Mouse (Mus musculus) 416B (cell line): ENCODE measurements around the gene Pth2.

Experiments
- DNase-seq: peaks from one replicate; pipeline ENCODE4 v3.0.0; 2011; ENCODE audit warnings: low read depth

Gene Pth2

DNA sequence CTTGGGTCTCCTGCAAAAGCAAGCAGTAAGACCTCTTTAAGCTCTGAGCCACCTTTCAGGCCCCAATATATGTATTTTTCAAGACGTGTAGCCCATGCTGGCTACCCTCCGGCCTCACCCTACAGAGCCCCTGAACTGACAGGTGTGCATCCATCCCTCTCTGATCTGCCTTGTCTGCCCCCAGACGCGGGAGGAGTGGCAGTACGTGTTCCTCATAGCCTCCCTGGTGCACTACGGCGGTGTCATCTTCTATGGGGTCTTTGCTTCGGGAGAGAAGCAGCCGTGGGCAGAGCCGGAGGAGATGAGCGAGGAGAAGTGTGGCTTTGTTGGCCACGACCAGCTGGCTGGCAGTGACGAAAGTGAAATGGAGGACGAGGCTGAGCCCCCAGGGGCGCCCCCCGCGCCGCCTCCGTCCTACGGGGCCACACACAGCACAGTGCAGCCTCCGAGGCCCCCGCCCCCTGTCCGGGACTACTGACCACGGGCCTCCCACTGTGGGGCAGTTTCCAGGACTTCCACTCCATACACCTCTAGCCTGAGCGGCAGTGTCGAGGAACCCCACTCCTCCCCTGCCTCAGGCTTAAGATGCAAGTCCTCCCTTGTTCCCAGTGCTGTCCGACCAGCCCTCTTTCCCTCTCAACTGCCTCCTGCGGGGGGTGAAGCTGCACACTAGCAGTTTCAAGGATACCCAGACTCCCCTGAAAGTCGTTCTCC, 6.1 kb upstream of the Pth2 start:
- peak; percentile 17 for DNase-seq

- DNase-seq = peak; percentile 14
These were observed 5.4 kb upstream of the Pth2 start for GRCm38 (mm10) chr7:45175398-45175797.

- no peak for DNase-seq
These were observed 4.9 kb upstream of the Pth2 start for GRCm38 (mm10) chr7:45175929-45176328.

- DNase-seq = no peak
These were observed 4.4 kb upstream of the Pth2 start for GRCm38 (mm10) chr7:45176356-45176755.

- no peak for DNase-seq
These were observed 2.2 kb upstream of the Pth2 start for GRCm38 (mm10) chr7:45178550-45178949.

DNA sequence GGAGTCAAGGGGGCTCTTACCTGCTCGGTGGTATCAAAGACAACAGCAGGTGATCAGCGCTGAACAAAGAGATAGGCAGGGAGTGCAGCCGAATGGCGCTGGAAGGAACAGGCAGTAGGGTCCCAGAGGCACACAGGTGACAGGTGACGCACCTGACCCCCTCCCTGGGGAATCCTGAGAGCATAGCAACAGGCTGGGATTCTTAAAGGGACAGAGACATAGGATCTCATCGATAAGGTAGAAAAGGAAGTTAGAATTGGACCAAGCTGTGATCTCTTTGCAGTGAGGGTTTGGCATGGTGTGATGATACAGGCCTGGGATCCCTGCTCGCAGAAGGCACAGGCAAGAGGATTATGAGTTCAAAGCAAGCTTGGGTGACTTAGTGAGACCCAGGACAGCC, 1.3 kb upstream of the Pth2 start, which contains the start of gene Gfy:
Gfy (minus strand) TSS at position 101 of the 400 bp plus-strand sequence.
- no peak for DNase-seq

DNA sequence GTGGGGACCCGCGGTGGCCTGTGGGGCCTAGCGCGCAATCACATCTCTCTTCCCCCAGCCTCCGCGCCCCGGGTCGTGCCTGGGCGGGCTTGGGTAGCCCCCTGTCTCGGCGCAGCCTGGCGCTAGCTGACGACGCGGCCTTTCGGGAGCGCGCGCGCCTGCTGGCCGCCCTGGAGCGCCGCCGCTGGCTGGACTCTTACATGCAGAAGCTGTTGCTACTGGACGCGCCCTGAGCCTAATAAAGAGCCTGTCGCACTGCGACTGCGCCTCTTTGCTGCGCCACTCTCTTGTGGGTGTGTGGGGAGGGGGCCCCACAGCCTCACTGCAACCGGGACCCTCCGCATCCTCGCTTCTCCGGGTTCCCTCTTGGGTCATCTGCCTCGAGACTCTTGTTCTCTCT, 745 bp downstream of the Pth2 start:
- DNase-seq = no peak

- DNase-seq = peak; percentile 85
These were observed 1.4 kb downstream of the Pth2 start for GRCm38 (mm10) chr7:45182199-45182601.

- DNase-seq = no peak
These were observed 1.8 kb downstream of the Pth2 start for GRCm38 (mm10) chr7:45182606-45183005.

DNA sequence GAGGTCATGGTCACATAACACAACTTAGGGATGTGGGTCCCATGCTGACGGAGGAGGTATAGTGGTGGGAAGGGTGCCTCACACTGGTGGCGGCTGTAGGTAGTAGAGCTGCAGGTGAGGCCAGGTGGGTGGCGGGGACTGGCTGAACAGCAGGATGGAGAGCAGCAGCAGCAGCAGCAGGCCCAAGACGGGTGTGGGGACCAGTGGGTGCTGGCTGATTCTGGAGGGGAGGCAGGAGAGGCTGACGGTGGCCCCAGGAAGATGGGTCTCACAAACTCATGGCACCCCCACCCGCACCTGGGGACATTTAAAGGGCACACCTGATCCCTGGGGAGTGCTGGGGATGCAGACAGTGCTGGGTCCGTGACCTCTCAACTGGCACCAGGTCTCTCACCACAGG, 2.9 kb downstream of the Pth2 start:
- DNase-seq = no peak

DNA sequence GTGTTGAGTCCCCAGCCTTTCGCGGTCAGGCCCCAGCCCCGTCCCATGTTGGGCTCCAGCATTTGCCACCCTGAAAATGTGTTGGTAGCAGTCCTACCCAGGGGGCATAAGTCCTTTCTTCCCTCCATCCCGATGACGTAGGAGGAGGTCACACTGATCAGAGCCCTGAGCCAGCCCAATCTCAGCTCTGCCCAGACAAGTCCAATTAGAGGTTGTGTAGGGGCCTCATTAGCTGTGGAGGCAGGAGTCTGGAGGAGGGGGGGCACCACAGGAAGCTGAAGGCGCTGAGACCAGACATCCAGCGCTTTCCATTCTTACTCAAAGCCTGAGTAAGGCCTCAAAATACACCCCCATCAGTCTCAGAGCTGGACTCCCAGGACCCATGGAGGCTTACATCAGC, 5.1 kb downstream of the Pth2 start:
- DNase-seq = no peak

DNA sequence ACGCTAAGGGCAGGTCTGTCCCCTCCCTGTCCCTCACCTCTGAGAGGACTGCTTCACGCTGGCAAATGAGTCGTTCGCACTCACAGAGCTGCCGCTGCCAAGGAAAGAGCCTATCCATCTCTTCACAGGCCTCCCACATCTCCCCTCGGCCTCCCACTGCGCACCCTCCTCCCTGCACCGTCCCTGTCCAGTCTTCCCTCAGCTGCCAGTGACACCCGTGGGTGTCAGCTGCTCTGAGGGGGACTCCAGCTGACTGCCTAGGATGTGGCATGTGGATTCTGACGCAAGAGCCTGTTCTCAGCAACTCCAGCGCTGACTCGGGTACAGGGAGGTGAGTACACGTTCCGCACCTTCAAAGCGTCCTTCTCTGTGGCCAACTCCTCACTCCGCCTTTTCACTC, 8.8 kb downstream of the Pth2 start:
- DNase-seq = no peak

- DNase-seq = no peak
These were observed 9.4 kb downstream of the Pth2 start for GRCm38 (mm10) chr7:45190186-45190585.

DNA sequence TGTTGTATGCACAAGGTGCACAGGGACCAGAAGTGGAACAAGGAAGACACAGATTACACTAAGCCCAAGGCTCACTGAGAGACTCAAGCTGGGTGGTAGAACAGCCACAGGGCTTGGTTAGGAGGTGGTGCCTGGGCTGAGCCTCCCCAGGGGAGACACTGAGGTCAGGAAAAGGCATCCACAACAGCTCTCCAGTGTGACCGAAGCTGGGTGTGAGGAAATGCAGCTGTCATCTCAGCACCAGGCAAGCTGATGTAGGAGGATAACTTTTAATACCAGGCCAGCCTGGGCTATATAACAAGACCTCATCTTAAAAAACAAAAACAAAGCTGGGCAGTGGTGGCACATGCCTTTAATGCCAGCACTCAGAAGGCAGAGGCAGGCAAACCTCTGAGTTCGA, 10.4 kb downstream of the Pth2 start:
- DNase-seq = no peak

- peak; percentile 11 for DNase-seq
These were observed 11.1 kb downstream of the Pth2 start for GRCm38 (mm10) chr7:45191803-45192363.

DNA sequence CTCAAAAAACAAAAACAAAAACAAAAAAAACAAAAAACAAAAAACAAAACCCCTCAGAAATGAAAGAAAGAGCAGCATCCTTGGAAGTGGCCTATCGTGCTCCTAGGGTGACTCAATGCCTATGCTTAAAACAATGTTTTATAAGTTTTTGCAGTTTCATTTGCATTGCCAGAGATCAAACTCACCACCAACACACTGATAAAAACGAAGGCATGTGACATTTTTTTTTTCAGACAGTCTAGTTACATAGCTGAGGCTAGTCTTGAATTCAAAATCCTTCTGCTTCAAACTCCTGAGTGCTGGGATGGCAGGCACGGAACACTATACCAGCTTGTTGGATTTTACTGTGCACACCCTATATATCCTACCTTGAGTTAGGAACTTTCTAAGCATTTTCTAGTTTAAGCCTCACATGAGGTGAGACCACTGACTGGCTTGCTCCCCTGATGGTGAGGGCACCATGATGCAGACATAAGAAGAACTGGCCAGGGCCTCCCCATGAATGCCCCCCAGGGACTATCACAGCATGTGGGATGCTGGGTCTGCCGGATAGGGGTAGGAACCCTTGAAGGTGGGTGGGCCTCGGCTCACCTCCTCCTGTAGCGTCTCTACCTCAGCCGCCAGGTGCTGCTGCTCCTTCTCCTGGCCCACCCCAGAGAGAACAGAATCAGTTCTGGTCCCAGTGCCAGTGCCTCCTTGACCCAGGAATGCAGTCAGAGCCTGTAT, 12.0 kb downstream of the Pth2 start:
- DNase-seq = no peak

GRCm38 (mm10) chr7:45193406-45193805, 12.6 kb downstream of the Pth2 start:
- DNase-seq = no peak

DNA sequence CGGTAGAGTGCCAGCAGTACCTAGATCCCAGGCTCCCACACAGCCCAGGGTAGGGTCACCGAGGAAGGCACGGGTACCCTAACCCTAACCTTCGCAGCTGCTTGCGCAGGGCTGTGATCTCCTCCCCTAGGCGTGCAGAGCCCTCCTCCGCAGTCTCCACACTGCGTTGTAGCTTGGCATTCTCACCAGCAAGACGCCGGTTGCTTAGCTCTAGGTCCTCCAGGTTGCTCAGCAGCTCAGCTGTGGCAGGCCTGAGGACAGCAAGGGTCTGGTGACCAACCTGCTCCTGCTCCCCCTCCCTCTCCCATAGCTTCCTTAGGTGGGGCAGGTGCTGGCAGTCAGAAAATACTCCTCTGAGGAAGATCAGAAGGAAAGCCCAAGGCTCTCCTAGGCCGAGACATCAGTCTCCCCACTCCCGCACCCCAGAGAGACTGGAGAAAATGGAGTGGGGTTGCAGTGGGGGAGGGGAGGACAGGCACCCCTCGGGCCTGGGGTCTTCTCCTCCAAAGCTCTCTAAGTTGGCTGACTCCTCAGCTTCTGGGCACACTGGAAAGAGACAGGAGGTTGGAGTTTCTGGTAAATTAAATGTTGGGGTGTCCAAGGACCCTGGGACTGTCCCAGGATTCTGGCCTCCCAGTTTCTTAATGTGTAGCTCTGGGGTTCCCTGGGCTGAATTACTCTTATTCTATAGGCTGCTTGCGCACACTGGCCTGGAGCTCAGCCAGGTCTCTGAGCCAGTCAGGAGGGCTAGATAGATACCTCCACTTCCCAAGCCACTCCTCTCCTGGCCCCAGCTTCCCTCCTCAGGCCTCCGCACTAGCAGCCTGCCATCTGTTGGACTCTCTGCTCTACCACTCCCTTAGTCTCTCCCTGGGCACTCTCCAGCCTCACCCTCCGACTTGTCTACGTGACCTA, 13.3 kb downstream of the Pth2 start:
- DNase-seq = peak; percentile 20

- no peak for DNase-seq
These were observed 14.8 kb downstream of the Pth2 start for GRCm38 (mm10) chr7:45195341-45196175.

GRCm38 (mm10) chr7:45196176-45196535, 15.4 kb downstream of the Pth2 start:
- DNase-seq = no peak

- DNase-seq = peak; percentile 24
These were observed 16.2 kb downstream of the Pth2 start for GRCm38 (mm10) chr7:45196994-45197393.
